Mouse (Mus musculus) brown adipose tissue, adult 24 weeks (tissue): ENCODE measurements around the gene Wnt2b. TPM values are rescaled to one million over a fixed set of nuclear protein-coding genes. Genes with fewer than 3 reads are reported as not detected.

Experiments
- polyA plus RNA-seq: library from polyadenylated mRNA; stranded (reverse); fragments of >200 nt; gene quantifications from 2 replicates; pipeline ENCODE4 v1.2.4, GENCODE M21; 2012; ENCODE audit not compliant: missing spikeins, insufficient read depth, insufficient read length

The Wnt2b gene
- polyA plus RNA-seq, 1 experiment: not detected

Other genes with a start within 250 kb of the Wnt2b start
- not detected in 2 replicates for gene Ppm1j, start 180.9 kb downstream of the Wnt2b start, polyA plus RNA-seq
- gene Fam19a3, start 180.1 kb downstream of the Wnt2b start, polyA plus RNA-seq: 0.24 and 0.25 TPM in 2 replicates
- gene Rhoc, start 173.5 kb downstream of the Wnt2b start, polyA plus RNA-seq: 42.7 and 56.0 TPM in 2 replicates
- gene Mov10, start 143.4 kb downstream of the Wnt2b start, polyA plus RNA-seq: 1.2 and 1.5 TPM in 2 replicates
- 26.4 and 30.7 TPM in 2 replicates for gene St7l, start 97.9 kb downstream of the Wnt2b start, polyA plus RNA-seq
- gene Capza1, start 97.4 kb downstream of the Wnt2b start, polyA plus RNA-seq: 70.0 and 83.3 TPM in 2 replicates
- gene Cttnbp2nl, start 91.2 kb upstream of the Wnt2b start, polyA plus RNA-seq: 6.3 and 10.6 TPM in 2 replicates
- not detected in 2 replicates for gene 4930564D02Rik, start 104.9 kb upstream of the Wnt2b start, polyA plus RNA-seq